Mouse (Mus musculus): ENCODE measurements around the gene Exoc4. TPM values are rescaled to one million over a fixed set of nuclear protein-coding genes. Genes with fewer than 3 reads are reported as not detected.

Exoc4 gene
- polyA plus RNA-seq, 1 experiment: 40.1 TPM

GRCm38 (mm10) chr6:33267571-33267970, 18.7 kb downstream of the Exoc4 start:
- Histone ChIP-seq H3K4me3 (no peak overlapping the region), H3K79me2 (ENCODE audit: control insufficient read depth, insufficient read depth) (peaks cover 7% of the 10 kb centered on the region), H3ac (ENCODE audit: control insufficient read depth, insufficient read length) (no peak overlapping the region), H3K36me3 (ENCODE audit: control insufficient read depth, insufficient read depth) (peaks cover 16% of the 10 kb centered on the region), H3K4me2 (ENCODE audit: low read depth) (no peak overlapping the region), H3K27me3 (ENCODE audit: control insufficient read depth, insufficient read depth, insufficient read length) (no peaks in the 10 kb centered on the region)
- TF ChIP-seq REST (IDR thresholded peaks at IDR 0.05; ENCODE audit: insufficient read depth, insufficient read length): no peak
- no peak for TF ChIP-seq TCF3 (IDR thresholded peaks at IDR 0.05; ENCODE audit: insufficient read length, low read depth)
- TF ChIP-seq TCF12 (IDR thresholded peaks at IDR 0.05; ENCODE audit: insufficient read depth, poor library complexity, severe bottlenecking): no peak
- TF ChIP-seq MYOD1 (IDR thresholded peaks at IDR 0.05; ENCODE audit: control insufficient read depth in 1 of 3, insufficient read length in 2 of 3, low read depth in 2 of 3): no peak
- TF ChIP-seq USF1 (IDR thresholded peaks at IDR 0.05; ENCODE audit: low read depth): no peak
- TF ChIP-seq E2F4 (IDR thresholded peaks at IDR 0.05; ENCODE audit: insufficient read depth): no peak
- TF ChIP-seq POLR2A (IDR thresholded peaks at IDR 0.05; ENCODE audit: insufficient read length, low read depth): no peak
- no peak for TF ChIP-seq CEBPB (IDR thresholded peaks at IDR 0.05; ENCODE audit: insufficient read depth, poor library complexity, severe bottlenecking)
- no peak for TF ChIP-seq SRF (IDR thresholded peaks at IDR 0.05; ENCODE audit: control insufficient read depth, insufficient read length, low read depth)
- no peak for TF ChIP-seq MAX (IDR thresholded peaks at IDR 0.05; ENCODE audit: low read depth)
- TF ChIP-seq POLR2AphosphoS2 (IDR thresholded peaks at IDR 0.05; ENCODE audit: insufficient read length, low read depth): no peak
- TF ChIP-seq MYOG (IDR thresholded peaks at IDR 0.05; ENCODE audit: control insufficient read depth in 1 of 3, insufficient read depth in 1 of 3, insufficient read length in 2 of 3, low read depth in 2 of 3): no peak

- Histone ChIP-seq H3K79me2 (ENCODE audit: control insufficient read depth, insufficient read depth) (peaks cover 21% of the 10 kb centered on the region), H3K27me3 (ENCODE audit: control insufficient read depth, insufficient read depth, insufficient read length) (no peaks in the 10 kb centered on the region)
- TF ChIP-seq USF1 (IDR thresholded peaks at IDR 0.05; ENCODE audit: low read depth) (no peak), MAX (IDR thresholded peaks at IDR 0.05; ENCODE audit: low read depth) (no peak), MYOD1 (IDR thresholded peaks at IDR 0.05; ENCODE audit: control insufficient read depth in 1 of 3, insufficient read length in 2 of 3, low read depth in 2 of 3) (no peak), REST (IDR thresholded peaks at IDR 0.05; ENCODE audit: insufficient read depth, insufficient read length) (no peak), MYOG (IDR thresholded peaks at IDR 0.05; ENCODE audit: control insufficient read depth in 1 of 3, insufficient read depth in 1 of 3, insufficient read length in 2 of 3, low read depth in 2 of 3) (no peak), E2F4 (IDR thresholded peaks at IDR 0.05; ENCODE audit: insufficient read depth) (no peak), TCF3 (IDR thresholded peaks at IDR 0.05; ENCODE audit: insufficient read length, low read depth) (no peak)
These were observed 34.6 kb downstream of the Exoc4 start for GRCm38 (mm10) chr6:33283523-33283922.

GRCm38 (mm10) chr6:33283936-33284335, 35.1 kb downstream of the Exoc4 start:
- H3K79me2 ChIP-seq (ENCODE audit: control insufficient read depth, insufficient read depth): peaks cover 25% of the 10 kb centered on the region
- no peak overlapping the region for H3ac ChIP-seq (ENCODE audit: control insufficient read depth, insufficient read length)
- H3K27me3 ChIP-seq (ENCODE audit: control insufficient read depth, insufficient read depth, insufficient read length): no peaks in the 10 kb centered on the region
- H3K36me3 ChIP-seq (ENCODE audit: control insufficient read depth, insufficient read depth): peaks cover 4% of the 10 kb centered on the region
- no peak overlapping the region for H3K4me2 ChIP-seq (ENCODE audit: low read depth)
- no peak overlapping the region for H3K4me3 ChIP-seq
- TF ChIP-seq POLR2A (IDR thresholded peaks at IDR 0.05; ENCODE audit: insufficient read length, low read depth) (no peak), SRF (IDR thresholded peaks at IDR 0.05; ENCODE audit: control insufficient read depth, insufficient read length, low read depth) (no peak), USF1 (IDR thresholded peaks at IDR 0.05; ENCODE audit: low read depth) (no peak), MYOD1 (IDR thresholded peaks at IDR 0.05; ENCODE audit: control insufficient read depth in 1 of 3, insufficient read length in 2 of 3, low read depth in 2 of 3) (no peak), MAX (IDR thresholded peaks at IDR 0.05; ENCODE audit: low read depth) (no peak), MYOG (IDR thresholded peaks at IDR 0.05; ENCODE audit: control insufficient read depth in 1 of 3, insufficient read depth in 1 of 3, insufficient read length in 2 of 3, low read depth in 2 of 3) (no peak), E2F4 (IDR thresholded peaks at IDR 0.05; ENCODE audit: insufficient read depth) (no peak), CEBPB (IDR thresholded peaks at IDR 0.05; ENCODE audit: insufficient read depth, poor library complexity, severe bottlenecking) (no peak), REST (IDR thresholded peaks at IDR 0.05; ENCODE audit: insufficient read depth, insufficient read length) (no peak), TCF3 (IDR thresholded peaks at IDR 0.05; ENCODE audit: insufficient read length, low read depth) (no peak), POLR2AphosphoS2 (IDR thresholded peaks at IDR 0.05; ENCODE audit: insufficient read length, low read depth) (no peak), TCF12 (IDR thresholded peaks at IDR 0.05; ENCODE audit: insufficient read depth, poor library complexity, severe bottlenecking) (no peak)

More at GRCm38 (mm10) chr6:33283523-33283922, 34.6 kb downstream of the Exoc4 start:
- H3K4me2 ChIP-seq (ENCODE audit: low read depth): no peak overlapping the region
- H3K4me3 ChIP-seq: no peak overlapping the region
- H3ac ChIP-seq (ENCODE audit: control insufficient read depth, insufficient read length): no peak overlapping the region
- H3K36me3 ChIP-seq (ENCODE audit: control insufficient read depth, insufficient read depth): peaks cover 4% of the 10 kb centered on the region

GRCm38 (mm10) chr6:33286376-33286775, 37.5 kb downstream of the Exoc4 start:
- Histone ChIP-seq H3K27me3 (ENCODE audit: control insufficient read depth, insufficient read depth, insufficient read length) (no peaks in the 10 kb centered on the region), H3ac (ENCODE audit: control insufficient read depth, insufficient read length) (no peak overlapping the region), H3K36me3 (ENCODE audit: control insufficient read depth, insufficient read depth) (no peaks in the 10 kb centered on the region), H3K79me2 (ENCODE audit: control insufficient read depth, insufficient read depth) (peaks cover 19% of the 10 kb centered on the region), H3K4me2 (ENCODE audit: low read depth) (no peak overlapping the region), H3K4me3 (no peak overlapping the region)
- no peak for TF ChIP-seq MAX (IDR thresholded peaks at IDR 0.05; ENCODE audit: low read depth)

GRCm38 (mm10) chr6:33294626-33295025, 45.7 kb downstream of the Exoc4 start:
- H3K27me3 ChIP-seq (ENCODE audit: control insufficient read depth, insufficient read depth, insufficient read length): no peaks in the 10 kb centered on the region
- TF ChIP-seq MYOG (IDR thresholded peaks at IDR 0.05; ENCODE audit: control insufficient read depth in 1 of 3, insufficient read depth in 1 of 3, insufficient read length in 2 of 3, low read depth in 2 of 3): no peak
- no peak for TF ChIP-seq MAX (IDR thresholded peaks at IDR 0.05; ENCODE audit: low read depth)
- no peak for TF ChIP-seq SRF (IDR thresholded peaks at IDR 0.05; ENCODE audit: control insufficient read depth, insufficient read length, low read depth)
- no peak for TF ChIP-seq REST (IDR thresholded peaks at IDR 0.05; ENCODE audit: insufficient read depth, insufficient read length)
- no peak for TF ChIP-seq TCF12 (IDR thresholded peaks at IDR 0.05; ENCODE audit: insufficient read depth, poor library complexity, severe bottlenecking)
- no peak for TF ChIP-seq E2F4 (IDR thresholded peaks at IDR 0.05; ENCODE audit: insufficient read depth)
- no peak for TF ChIP-seq POLR2A (IDR thresholded peaks at IDR 0.05; ENCODE audit: insufficient read length, low read depth)
- no peak for TF ChIP-seq MYOD1 (IDR thresholded peaks at IDR 0.05; ENCODE audit: control insufficient read depth in 1 of 3, insufficient read length in 2 of 3, low read depth in 2 of 3)
- TF ChIP-seq TCF3 (IDR thresholded peaks at IDR 0.05; ENCODE audit: insufficient read length, low read depth): no peak
- no peak for TF ChIP-seq CEBPB (IDR thresholded peaks at IDR 0.05; ENCODE audit: insufficient read depth, poor library complexity, severe bottlenecking)
- no peak for TF ChIP-seq USF1 (IDR thresholded peaks at IDR 0.05; ENCODE audit: low read depth)
- no peak overlapping the region for H3K4me2 ChIP-seq (ENCODE audit: low read depth)
- H3K4me3 ChIP-seq: no peak overlapping the region
- no peak overlapping the region for H3ac ChIP-seq (ENCODE audit: control insufficient read depth, insufficient read length)
- H3K79me2 ChIP-seq (ENCODE audit: control insufficient read depth, insufficient read depth): peaks cover 4% of the 10 kb centered on the region
- peaks cover 11% of the 10 kb centered on the region for H3K36me3 ChIP-seq (ENCODE audit: control insufficient read depth, insufficient read depth)
